Mouse (Mus musculus) urinary bladder, postnatal 4 days (tissue): ENCODE results near the gene 4933411K16Rik.

Source experiments
- DNase-seq, 2 experiments: peaks; one replicate each; pipeline ENCODE4 v3.0.0; 2021 to 2022; ENCODE audit warnings: low spot score in 2 of 2

The 4933411K16Rik gene

GRCm38 (mm10) chr19:42035456-42036248, 16.4 kb upstream of the 4933411K16Rik start, which contains the start of gene Ankrd2:
Gene Ankrd2 (plus strand): TSS chr19:42036000.
- DNase-seq, result peak; percentile 76 to 87

DNA sequence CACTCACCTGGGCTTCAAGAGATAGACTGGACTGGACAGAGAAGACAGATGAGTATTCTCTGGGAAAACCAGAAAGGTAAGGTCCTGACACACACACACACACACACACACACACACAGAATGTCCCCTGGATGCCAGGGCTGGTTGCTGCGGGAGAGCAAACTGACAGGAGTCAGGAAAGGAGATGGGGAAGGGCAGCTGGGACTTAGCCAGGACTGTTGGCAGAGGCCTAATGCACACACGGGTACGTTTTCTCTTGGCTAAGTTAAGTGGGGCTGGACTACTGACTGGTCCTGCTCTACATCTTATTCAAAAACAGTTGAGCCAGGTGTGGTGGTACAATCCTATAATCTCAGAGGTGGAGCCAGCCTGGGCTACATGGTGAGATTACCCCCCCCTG, 15.7 kb upstream of the 4933411K16Rik start:
- DNase-seq, result no peak

DNA sequence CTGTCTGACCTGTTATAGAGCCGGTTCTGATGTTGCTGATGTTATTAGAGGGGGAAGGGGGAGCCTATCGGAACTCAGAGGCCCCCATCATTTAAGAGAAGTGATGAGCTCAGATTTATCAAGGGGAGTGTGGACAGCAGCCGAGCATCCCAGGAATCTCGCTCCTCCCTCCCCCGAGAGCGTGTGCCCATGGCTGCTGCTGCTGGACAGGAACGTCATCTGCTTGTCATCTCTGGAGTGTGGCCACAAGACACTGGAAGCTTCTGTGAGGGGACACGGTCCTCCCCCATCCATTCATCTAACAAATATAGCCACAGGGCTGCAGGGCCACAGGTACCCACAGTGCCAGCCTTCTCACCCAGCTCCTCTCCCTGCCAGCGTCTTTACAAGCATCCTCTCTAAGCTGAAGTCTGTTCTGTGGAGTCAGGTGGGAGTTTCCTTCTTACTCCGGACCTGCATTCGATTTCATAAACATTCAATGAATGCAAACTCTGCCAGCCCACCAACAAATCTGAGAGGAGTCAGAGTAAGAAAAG, 14.8 kb upstream of the 4933411K16Rik start:
- DNase-seq, result no peak

DNA sequence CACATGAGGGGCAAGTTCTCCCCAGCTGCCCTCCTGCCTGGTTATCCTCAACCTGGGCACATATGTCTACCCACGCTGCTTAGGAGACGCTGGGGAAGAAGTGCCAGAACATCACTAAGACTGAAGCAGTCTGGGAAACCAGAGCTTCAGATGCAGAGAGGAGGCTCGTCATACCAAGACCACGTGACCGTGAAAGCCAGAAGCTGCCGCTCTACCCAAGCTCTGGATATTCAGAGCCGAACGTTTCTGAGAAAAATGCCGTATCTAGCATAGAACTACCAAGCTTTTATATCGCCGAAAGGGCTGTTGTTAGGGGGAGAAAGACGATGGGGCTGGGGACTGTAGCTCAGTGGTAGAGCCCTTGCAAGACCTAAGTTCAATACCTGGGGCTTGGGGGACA, 13.7 kb upstream of the 4933411K16Rik start:
- no peak for DNase-seq

- DNase-seq, result no peak
Measured at GRCm38 (mm10) chr19:42043988-42044387, 8.1 kb upstream of the 4933411K16Rik start.

DNA sequence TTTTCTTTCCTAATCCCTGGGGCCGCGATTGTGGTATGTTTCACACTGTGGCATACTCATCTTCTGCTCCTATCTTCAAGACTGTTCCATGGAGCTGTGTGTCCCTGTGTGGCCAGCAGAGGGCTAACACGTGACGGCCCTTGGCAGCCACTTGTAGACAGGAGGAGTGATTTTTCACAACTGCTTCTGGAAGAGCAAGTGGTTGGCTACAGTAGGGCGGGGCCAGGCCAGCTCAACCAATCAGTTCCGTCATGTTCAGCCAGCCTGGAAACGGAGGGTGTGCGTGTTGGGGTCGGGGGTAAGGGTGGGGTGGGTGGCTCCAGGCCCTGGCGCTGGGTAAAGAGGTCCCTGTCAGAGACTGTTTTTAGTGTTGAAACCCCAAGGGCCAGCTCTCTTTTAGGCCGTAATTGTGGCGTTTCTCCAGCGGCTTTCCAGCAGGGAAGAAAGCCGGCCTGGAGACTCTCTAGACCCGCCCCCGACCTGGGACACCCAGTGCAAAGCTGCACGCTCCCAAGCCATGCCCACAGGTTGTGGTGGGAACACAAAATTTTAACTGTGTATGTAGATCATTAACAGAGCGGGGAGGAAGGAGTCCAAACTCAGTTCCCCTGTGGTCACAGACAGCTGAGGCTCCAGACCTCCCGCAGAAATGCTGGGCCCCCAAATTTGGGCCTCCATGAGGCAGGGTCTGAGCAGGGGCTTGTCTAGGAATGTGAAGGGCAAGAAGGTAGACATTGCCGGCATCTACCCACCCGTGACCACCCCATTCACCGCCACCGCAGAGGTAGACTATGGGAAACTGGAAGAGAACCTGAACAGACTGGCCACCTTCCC, 6.6 kb upstream of the 4933411K16Rik start, which contains the start of gene Hoga1:
Hoga1 (plus strand) TSS at position 342 of the 834 bp plus-strand sequence.
- DNase-seq, result peak; percentile 73 to 81

GRCm38 (mm10) chr19:42050251-42050650, 1.8 kb upstream of the 4933411K16Rik start:
- DNase-seq, result no peak

GRCm38 (mm10) chr19:42051351-42051750, 697 bp upstream of the 4933411K16Rik start:
- DNase-seq, result no peak

GRCm38 (mm10) chr19:42054255-42054654, 2.2 kb downstream of the 4933411K16Rik start:
- DNase-seq, result no peak

DNA sequence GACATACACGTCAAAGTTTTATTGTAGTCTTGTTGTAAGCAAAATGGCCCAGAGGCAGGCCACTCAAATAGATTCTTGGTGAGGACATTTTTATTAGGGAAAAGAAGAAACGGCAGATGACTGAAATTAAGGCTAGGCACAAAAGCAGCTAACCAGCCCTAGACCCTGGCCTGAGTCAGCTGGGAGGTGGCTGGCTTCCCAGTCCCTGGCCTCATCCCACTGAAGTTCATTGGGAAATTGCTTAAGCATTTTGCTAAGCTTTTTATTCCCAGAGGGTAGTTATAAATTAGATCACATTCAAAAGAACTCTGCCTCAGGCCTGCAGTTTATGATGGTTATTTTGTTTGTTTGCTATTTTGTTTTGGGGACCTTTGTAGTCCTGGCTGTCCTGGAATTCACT, 3.8 kb downstream of the 4933411K16Rik start:
- DNase-seq, result no peak

DNA sequence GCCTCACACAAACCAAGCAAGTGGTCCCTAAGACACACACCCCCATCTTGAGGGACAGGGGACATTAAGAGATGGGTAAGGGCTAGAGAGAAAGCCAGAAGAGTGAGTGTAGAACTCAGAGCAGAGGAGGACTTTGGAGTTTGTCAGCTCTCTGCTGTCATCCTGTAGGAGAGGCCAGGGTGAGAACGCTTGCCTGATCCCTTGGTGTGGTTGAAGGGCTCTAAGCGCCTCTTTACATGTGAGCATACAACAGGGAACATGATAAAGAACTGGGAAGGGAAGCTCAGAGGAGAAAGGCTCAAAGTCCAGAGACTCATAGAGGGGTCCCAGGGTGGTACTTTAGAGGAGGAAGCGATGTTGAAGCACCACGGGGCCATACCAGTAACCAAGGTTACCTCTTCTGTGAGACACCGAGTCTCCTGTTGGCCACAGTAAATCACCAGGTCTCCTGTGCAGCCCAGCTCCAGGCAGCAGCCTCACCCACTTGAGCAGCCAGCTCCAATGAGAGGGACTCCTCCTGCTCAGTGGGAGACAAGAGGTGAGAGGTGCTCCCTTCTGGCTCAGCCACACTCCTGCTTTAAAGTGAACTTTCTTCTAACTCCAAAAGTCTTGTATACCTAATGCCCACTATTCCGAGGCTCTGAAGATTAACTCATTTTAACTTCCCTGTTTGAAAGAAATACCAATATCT, 4.8 kb downstream of the 4933411K16Rik start:
- no peak for DNase-seq

GRCm38 (mm10) chr19:42058426-42058825, 6.4 kb downstream of the 4933411K16Rik start:
- no peak for DNase-seq

GRCm38 (mm10) chr19:42061443-42061842, 9.4 kb downstream of the 4933411K16Rik start:
- no peak for DNase-seq

GRCm38 (mm10) chr19:42068441-42069240, 16.6 kb downstream of the 4933411K16Rik start:
- DNase-seq, result no peak

- DNase-seq, result no peak
Measured at GRCm38 (mm10) chr19:42069241-42069525, 17.1 kb downstream of the 4933411K16Rik start.

DNA sequence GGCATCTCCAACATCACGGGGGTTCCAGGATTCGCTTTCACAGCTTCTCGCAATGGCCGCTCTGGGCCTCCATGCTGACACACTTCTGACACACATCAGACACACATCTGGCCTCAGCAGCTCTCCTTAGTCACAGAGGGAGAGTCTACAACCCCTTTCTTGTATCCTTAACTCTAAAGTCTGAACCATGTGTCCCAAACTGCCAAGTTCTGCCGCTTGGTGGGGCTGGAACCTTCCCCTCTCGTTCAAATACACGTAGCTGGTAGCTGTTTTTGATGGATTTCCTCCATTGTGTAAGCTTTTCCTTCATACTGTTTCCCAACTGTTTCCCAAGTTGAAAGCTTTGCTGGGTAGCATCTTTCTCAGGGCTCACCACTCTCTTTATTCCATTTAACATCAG, 19.2 kb downstream of the 4933411K16Rik start:
- no peak for DNase-seq

DNA sequence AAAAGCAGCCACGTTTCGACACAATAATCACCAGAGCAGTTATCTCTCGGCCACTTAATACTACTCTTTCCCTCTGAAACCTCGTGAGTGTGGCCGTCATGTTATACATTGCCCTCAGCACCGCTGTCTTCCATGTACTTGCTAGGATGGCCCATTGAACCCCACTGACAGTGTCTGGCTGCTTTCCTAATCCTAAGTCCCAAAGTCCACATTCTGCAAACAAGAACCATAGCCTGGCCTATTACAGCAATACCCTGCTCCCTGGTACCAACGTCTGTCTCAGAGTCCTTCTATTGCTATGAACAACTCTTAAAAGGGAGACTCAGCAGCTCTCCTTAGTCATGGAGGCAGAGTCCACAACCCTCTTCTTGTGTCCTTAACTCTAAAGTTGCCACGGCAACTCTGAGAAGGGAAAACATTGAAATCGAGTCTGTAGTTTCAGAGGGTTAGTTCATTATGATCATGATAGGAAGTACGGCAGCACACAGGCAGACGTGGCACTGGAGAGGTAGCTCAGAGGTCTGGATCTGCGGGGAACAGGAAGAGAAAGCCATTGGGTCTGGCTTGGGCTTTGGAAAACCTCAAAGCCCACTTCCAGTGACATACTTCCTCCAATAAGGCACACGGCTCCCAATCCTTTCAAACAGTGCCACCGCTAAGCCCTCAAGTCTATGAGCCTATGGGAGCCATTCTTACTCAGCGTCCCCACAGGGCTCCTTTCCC, 20.0 kb downstream of the 4933411K16Rik start:
- no peak for DNase-seq

DNA sequence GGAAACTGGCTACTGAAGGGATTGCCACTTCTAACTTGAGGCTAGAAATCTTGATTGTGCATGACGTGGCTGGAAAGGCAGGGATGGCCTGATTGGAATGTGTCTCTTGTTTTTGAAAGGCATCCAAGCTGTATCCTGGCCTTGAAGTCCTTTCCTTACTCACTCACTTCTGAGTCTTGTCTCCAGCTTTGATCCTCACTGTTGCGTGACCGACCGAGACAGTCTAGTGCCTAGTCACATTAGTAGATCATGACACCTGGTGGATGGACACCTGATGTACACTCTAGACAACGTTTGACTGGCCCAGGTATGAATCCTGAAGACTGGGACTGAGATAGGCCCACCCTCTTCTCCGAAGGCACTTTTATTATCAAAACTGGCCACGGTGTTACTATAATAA, 20.8 kb downstream of the 4933411K16Rik start:
- DNase-seq, result no peak

DNA sequence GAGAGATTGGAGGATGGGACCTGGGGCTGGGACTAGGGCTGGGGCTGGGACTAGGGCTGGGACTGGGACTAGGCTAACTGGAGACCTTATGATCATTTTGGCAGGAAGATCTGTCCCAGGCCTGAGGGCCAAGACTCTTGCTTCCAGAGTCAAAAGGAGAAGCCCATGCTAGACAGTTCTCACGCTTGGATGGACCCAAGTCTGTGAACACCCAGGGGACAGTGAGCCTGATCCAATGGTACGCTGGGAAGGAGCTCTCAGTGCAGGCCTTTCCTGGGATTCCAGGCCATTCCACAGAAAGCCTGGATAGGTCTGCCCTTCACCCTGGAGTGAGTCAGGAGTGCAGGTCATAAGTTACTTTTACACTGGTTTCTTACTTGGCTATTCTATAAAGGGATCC, 23.0 kb downstream of the 4933411K16Rik start:
- DNase-seq, result no peak

GRCm38 (mm10) chr19:42075992-42076391, 23.9 kb downstream of the 4933411K16Rik start:
- no peak for DNase-seq

GRCm38 (mm10) chr19:42078566-42078965, 26.5 kb downstream of the 4933411K16Rik start:
- no peak for DNase-seq
